Mouse (Mus musculus) kidney, adult 2 months (tissue): Measurements from ENCODE around the gene Fam198a.

Experiments
- CTCF ChIP-seq: fragments of 200-500 bp; conservative IDR thresholded peaks from 2 replicates; pipeline ENCODE4 v1.5.1; 2011; ENCODE audit warnings: low read depth, mild to moderate bottlenecking, control low read depth, low read length, moderate library complexity, mixed read lengths; ENCODE audit not compliant: insufficient read depth, insufficient read length
- POLR2A ChIP-seq: fragments of 200-500 bp; IDR thresholded peaks from one replicate; pipeline ENCODE4 v1.6.1; 2011; ENCODE audit warnings: low read depth, low read length, control low read depth

DNA sequence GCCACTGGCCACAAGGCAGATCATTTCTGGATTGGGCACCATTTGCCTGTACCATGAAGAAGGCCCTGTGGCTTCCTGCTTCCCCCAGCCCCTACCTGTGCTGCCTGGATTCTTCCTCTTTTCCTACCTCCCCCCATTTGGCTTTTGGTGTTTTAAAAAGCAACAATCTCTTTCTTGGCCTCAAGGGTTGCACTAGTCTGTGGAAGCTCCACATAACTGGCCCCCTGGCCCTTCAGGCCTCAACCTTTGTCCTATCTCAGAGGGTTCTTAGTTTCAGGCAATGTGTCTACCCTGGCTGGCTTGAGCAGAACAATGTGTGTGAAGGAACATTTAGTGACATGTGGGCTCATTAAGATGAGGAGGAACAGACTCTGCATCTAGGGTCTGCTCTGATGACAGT lies 46.2 kb downstream of the Fam198a start, which contains the start of gene Pomgnt2:
- TF ChIP-seq CTCF (no peak), POLR2A (no peak)
